Comparison of ENCODE assay signal across 17 mouse cellular contexts in the genomic region with DNA sequence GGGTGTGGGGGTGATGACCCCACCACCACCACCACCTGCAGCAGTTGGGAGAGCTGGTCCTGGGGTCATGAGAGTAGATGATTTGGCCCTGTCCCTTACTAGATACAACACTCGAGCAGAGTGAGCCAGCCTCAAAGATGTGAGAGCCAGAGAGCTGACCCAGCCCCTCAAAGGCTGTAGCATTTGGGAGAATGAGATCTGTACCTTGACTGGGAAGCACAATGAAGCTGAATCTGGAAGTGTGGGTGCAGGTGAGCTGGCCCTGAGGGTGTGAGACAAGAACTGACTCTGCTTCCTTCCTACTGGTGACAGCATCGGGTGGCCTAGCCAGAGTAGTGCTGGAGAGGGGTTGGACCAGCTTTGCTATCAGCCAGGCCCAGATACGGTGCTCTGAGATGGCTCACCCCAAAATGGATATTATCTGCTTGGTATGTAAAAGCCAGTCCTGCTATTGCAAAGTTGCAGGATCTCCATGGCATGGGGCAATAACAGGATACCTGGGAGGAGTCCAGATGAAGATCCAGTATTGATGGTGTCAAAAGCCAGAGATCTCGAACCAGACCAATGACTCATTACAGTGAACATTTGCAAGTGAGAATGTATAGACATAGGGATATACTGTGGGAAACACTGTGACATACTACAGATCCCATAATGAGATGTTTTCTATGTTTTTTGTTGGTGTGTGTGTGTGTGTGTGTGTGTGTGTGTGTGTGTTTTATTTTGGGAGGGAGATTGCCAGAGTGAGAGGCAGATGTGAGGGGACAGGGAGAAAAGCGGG. TPM values are rescaled to one million over a fixed set of nuclear protein-coding genes. Genes with fewer than 3 reads are reported as not detected.
A peak's percentile ranks its signal among the peaks of the same experiment; 100 is the strongest.
DNase-seq lines count a peak whose midpoint lies in the region; ATAC-seq and TF ChIP-seq lines count a peak whose summit lies in the region.
"Had no signal": no experiment of that assay in that cellular context is flagged by ENCODE, and none has a peak within 500 bp of the region (broad histone marks: within the 10 kb centered on the region; RNA-seq: fewer than 3 reads in every experiment).

No protein-coding gene starts in this region.

- 62% methylated on average over 5 of the region's 5 CpGs for WGBS in intestine, embryonic 15.5 days
- 68% methylated on average over 5 of the region's 5 CpGs for WGBS in intestine, embryonic 16.5 days
- 37% methylated on average over 5 of the region's 5 CpGs for WGBS in liver, embryonic 14.5 days (ENCODE audit: insufficient replicate concordance)
- WGBS in hindbrain, embryonic 14.5 days, result 87% methylated on average over 5 of the region's 5 CpGs
- WGBS in hindbrain, embryonic 11.5 days, result 85% methylated on average over 5 of the region's 5 CpGs

- no peak overlapping the region for H3K27ac ChIP-seq in intestine, embryonic 15.5 days
- H3K27ac ChIP-seq in intestine, embryonic 16.5 days (ENCODE audit: low read length), result no peak overlapping the region
- H3K27ac ChIP-seq in liver, embryonic 14.5 days, result peak overlapping the region; percentile 62
- no peak overlapping the region for H3K27ac ChIP-seq in hindbrain, embryonic 14.5 days
- H3K27ac ChIP-seq in hindbrain, embryonic 11.5 days (ENCODE audit: low read depth, low read length), result no peak overlapping the region
- H3K27ac ChIP-seq: heart, adult 2 months; heart, embryonic 15.5 days had no signal

- H3K4me1 ChIP-seq in intestine, embryonic 15.5 days (replicated peaks), result no peaks in the 10 kb centered on the region
- no peaks in the 10 kb centered on the region for H3K4me1 ChIP-seq in intestine, embryonic 16.5 days (ENCODE audit: control insufficient read depth, insufficient read depth, low read length)
- H3K4me1 ChIP-seq in liver, embryonic 14.5 days (replicated peaks; ENCODE audit: control insufficient read depth in 2 of 2, insufficient read depth in 2 of 2, low read length in 1 of 2), result peaks cover 13 to 22% of the 10 kb centered on the region in 2 experiments
- no peaks in the 10 kb centered on the region for H3K4me1 ChIP-seq in hindbrain, embryonic 14.5 days (replicated peaks; ENCODE audit: control insufficient read depth, insufficient read depth, low read length)
- no peaks in the 10 kb centered on the region for H3K4me1 ChIP-seq in hindbrain, embryonic 11.5 days (replicated peaks; ENCODE audit: control insufficient read depth, insufficient read depth, low read length)
- H3K4me1 ChIP-seq: heart, embryonic 15.5 days had no signal

- H3K4me3 ChIP-seq in intestine, embryonic 15.5 days (replicated peaks), result no peak overlapping the region
- H3K4me3 ChIP-seq in intestine, embryonic 16.5 days (ENCODE audit: low read length), result no peak overlapping the region
- H3K4me3 ChIP-seq in liver, embryonic 14.5 days (ENCODE audit: insufficient read depth in 1 of 2, low read depth in 2 of 2, low read length in 2 of 2), result no peak overlapping the region
- H3K4me3 ChIP-seq in hindbrain, embryonic 14.5 days (replicated peaks; ENCODE audit: low read length), result no peak overlapping the region
- H3K4me3 ChIP-seq in hindbrain, embryonic 11.5 days (ENCODE audit: low read depth, low read length), result no peak overlapping the region
- H3K4me3 ChIP-seq: heart, adult 2 months; heart, embryonic 15.5 days; myocyte had no signal

- H3K9me3 ChIP-seq in intestine, embryonic 15.5 days, result no peaks in the 10 kb centered on the region
- no peaks in the 10 kb centered on the region for H3K9me3 ChIP-seq in intestine, embryonic 16.5 days (ENCODE audit: control insufficient read depth, low read length)
- no peaks in the 10 kb centered on the region for H3K9me3 ChIP-seq in liver, embryonic 14.5 days (ENCODE audit: control insufficient read depth, low read length)
- H3K9me3 ChIP-seq in hindbrain, embryonic 14.5 days (ENCODE audit: control insufficient read depth, low read length), result no peaks in the 10 kb centered on the region
- H3K9me3 ChIP-seq in hindbrain, embryonic 11.5 days (ENCODE audit: control insufficient read depth, low read length), result no peaks in the 10 kb centered on the region
- H3K9me3 ChIP-seq: heart, embryonic 15.5 days had no signal

- H3K27me3 ChIP-seq in intestine, embryonic 15.5 days (replicated peaks), result no peaks in the 10 kb centered on the region
- H3K27me3 ChIP-seq in intestine, embryonic 16.5 days (replicated peaks; ENCODE audit: control insufficient read depth, insufficient read depth, low read length), result no peaks in the 10 kb centered on the region
- H3K27me3 ChIP-seq in liver, embryonic 14.5 days (ENCODE audit: control insufficient read depth, insufficient read depth, low read length), result no peaks in the 10 kb centered on the region
- H3K27me3 ChIP-seq in hindbrain, embryonic 14.5 days (ENCODE audit: control insufficient read depth, insufficient read depth, low read length), result no peaks in the 10 kb centered on the region
- no peaks in the 10 kb centered on the region for H3K27me3 ChIP-seq in hindbrain, embryonic 11.5 days (ENCODE audit: control insufficient read depth, insufficient read depth, low read length)
- H3K27me3 ChIP-seq: CH12.LX; heart, embryonic 15.5 days had no signal

- DNase-seq in liver, embryonic 14.5 days (ENCODE audit: low read depth in 3 of 3, low spot score in 3 of 3), result peak; percentile 66 to 82 (median 73)
- peak; percentile 45 to 62 for DNase-seq in spleen, postnatal 10 days (ENCODE audit: low spot score in 2 of 2)
- DNase-seq in hindbrain, embryonic 14.5 days (ENCODE audit: low spot score), result no peak
- DNase-seq in hindbrain, embryonic 11.5 days (ENCODE audit: low spot score), result no peak
- no peak for DNase-seq in urinary bladder, postnatal 25 days (ENCODE audit: low spot score)
- DNase-seq: adrenal gland, postnatal 10 days; cerebellum, postnatal 25 days; heart, adult 2 months; lung, adult 18-20 months; midbrain, embryonic 14.5 days; thymus, postnatal 4 days had no signal

- ATAC-seq in intestine, embryonic 15.5 days, result peak; percentile 53; the same call in 1 of the 2 replicates
- no peak; the same call in 1 of the 2 replicates for ATAC-seq in intestine, embryonic 16.5 days
- peak; percentile 54; the same call in 1 of the 2 replicates for ATAC-seq in common myeloid progenitor, adult 5-6 weeks (replicated peaks; ENCODE audit: low read depth, poor library complexity, severe bottlenecking)
- peak; percentile 97 for ATAC-seq in liver, embryonic 14.5 days (ENCODE audit: insufficient read depth)
- ATAC-seq in hindbrain, embryonic 14.5 days (ENCODE audit: low FRiP score), result no peak
- no peak for ATAC-seq in hindbrain, embryonic 11.5 days (ENCODE audit: low FRiP score)

- no peaks in the 10 kb centered on the region for H3K36me3 ChIP-seq in intestine, embryonic 15.5 days
- no peaks in the 10 kb centered on the region for H3K36me3 ChIP-seq in intestine, embryonic 16.5 days (ENCODE audit: control insufficient read depth, insufficient read depth, low read length)
- H3K36me3 ChIP-seq in liver, embryonic 14.5 days (replicated peaks; ENCODE audit: control insufficient read depth, insufficient read depth, low read depth), result no peaks in the 10 kb centered on the region
- no peaks in the 10 kb centered on the region for H3K36me3 ChIP-seq in hindbrain, embryonic 14.5 days (replicated peaks; ENCODE audit: control insufficient read depth, insufficient read depth)
- H3K36me3 ChIP-seq in hindbrain, embryonic 11.5 days (ENCODE audit: control insufficient read depth, insufficient read depth, low read length), result no peaks in the 10 kb centered on the region
- H3K36me3 ChIP-seq: heart, embryonic 15.5 days had no signal

- TF ChIP-seq CTCF in liver, embryonic 14.5 days (IDR thresholded peaks at IDR 0.05; ENCODE audit: low read depth), result no peak

- H3K9ac ChIP-seq in intestine, embryonic 15.5 days, result no peak overlapping the region
- H3K9ac ChIP-seq in intestine, embryonic 16.5 days (ENCODE audit: low read depth, low read length), result no peak overlapping the region
- H3K9ac ChIP-seq in liver, embryonic 14.5 days (replicated peaks), result peak overlapping the region; percentile 39
- no peak overlapping the region for H3K9ac ChIP-seq in hindbrain, embryonic 14.5 days
- no peak overlapping the region for H3K9ac ChIP-seq in hindbrain, embryonic 11.5 days (ENCODE audit: low read depth, low read length)
- H3K9ac ChIP-seq: heart, embryonic 15.5 days had no signal

- no peak overlapping the region for H3K4me2 ChIP-seq in intestine, embryonic 15.5 days (replicated peaks)
- H3K4me2 ChIP-seq in intestine, embryonic 16.5 days (ENCODE audit: low read depth, low read length), result no peak overlapping the region
- peak overlapping the region; percentile 48 for H3K4me2 ChIP-seq in liver, embryonic 14.5 days (ENCODE audit: low read depth)
- H3K4me2 ChIP-seq in hindbrain, embryonic 14.5 days (replicated peaks), result no peak overlapping the region
- H3K4me2 ChIP-seq in hindbrain, embryonic 11.5 days (replicated peaks; ENCODE audit: low read depth, low read length), result no peak overlapping the region
- H3K4me2 ChIP-seq: heart, embryonic 15.5 days had no signal

- TF ChIP-seq EP300 in liver, embryonic 14.5 days (IDR thresholded peaks at IDR 0.05; ENCODE audit: low read depth), result peak; percentile 84

RNA-seq across cellular contexts. Expression of a gene that starts 11.8 kb away (rescaled TPM):
- polyA plus RNA-seq in intestine, embryonic 15.5 days (2015; fragmentation: Nextera tagmentation; extraction: Ambion mirVana), result 1.1 and 1.3 TPM in 2 replicates
- polyA plus RNA-seq in intestine, embryonic 16.5 days (2015; fragmentation: Nextera tagmentation; extraction: Ambion mirVana), result 0.65 and 0.78 TPM in 2 replicates
- 1.4 and 1.5 TPM in 2 replicates for total RNA-seq in common myeloid progenitor, adult 5-6 weeks (2017)
- 1.00 and 1.3 TPM in 2 replicates for polyA plus RNA-seq in liver, embryonic 14.5 days (2012; rRNA removed)
- 1.2 and 1.9 TPM in 2 replicates for polyA plus RNA-seq in liver, embryonic 14.5 days (2014; fragmentation: Nextera tagmentation; extraction: Ambion mirVana)
- 23.1 and 29.6 TPM in 2 replicates for polyA plus RNA-seq in hindbrain, embryonic 14.5 days (2014; fragmentation: Nextera tagmentation; extraction: Ambion mirVana)
- polyA plus RNA-seq in hindbrain, embryonic 11.5 days (2014; fragmentation: Nextera tagmentation; extraction: Ambion mirVana), result 3.8 and 5.4 TPM in 2 replicates

RNA-seq across cellular contexts. Expression of a gene that starts 46.5 kb away (rescaled TPM):
- 138 and 140 TPM in 2 replicates for polyA plus RNA-seq in intestine, embryonic 15.5 days (2015; fragmentation: Nextera tagmentation; extraction: Ambion mirVana)
- 114 and 124 TPM in 2 replicates for polyA plus RNA-seq in intestine, embryonic 16.5 days (2015; fragmentation: Nextera tagmentation; extraction: Ambion mirVana)
- 459 and 477 TPM in 2 replicates for total RNA-seq in common myeloid progenitor, adult 5-6 weeks (2017)
- 37.6 and 96.1 TPM in 2 replicates for polyA plus RNA-seq in liver, embryonic 14.5 days (2012; rRNA removed)
- polyA plus RNA-seq in liver, embryonic 14.5 days (2014; fragmentation: Nextera tagmentation; extraction: Ambion mirVana), result 95.1 and 103 TPM in 2 replicates
- 117 and 122 TPM in 2 replicates for polyA plus RNA-seq in hindbrain, embryonic 14.5 days (2014; fragmentation: Nextera tagmentation; extraction: Ambion mirVana)
- 169 and 184 TPM in 2 replicates for polyA plus RNA-seq in hindbrain, embryonic 11.5 days (2014; fragmentation: Nextera tagmentation; extraction: Ambion mirVana)

Comparison
In these comparisons a context has a peak if more than half of its experiments do, and no peak if none do; other contexts are left out.
1. ATAC-seq: peak in intestine, embryonic 15.5 days (single experiment), common myeloid progenitor, adult 5-6 weeks (single experiment) and liver, embryonic 14.5 days (single experiment); none in intestine, embryonic 16.5 days (single experiment), hindbrain, embryonic 14.5 days (single experiment) and hindbrain, embryonic 11.5 days (single experiment).
2. DNase-seq: peak in liver, embryonic 14.5 days (3 of 3) and spleen, postnatal 10 days (2 of 2); none in hindbrain, embryonic 14.5 days (single experiment), hindbrain, embryonic 11.5 days (single experiment) and urinary bladder, postnatal 25 days (single experiment).